In genomic region chr13:41709475-41710227, GRCm38 (mm10) we compare ENCODE assay signal across 9 mouse cellular contexts.
DNase-seq lines count a peak whose midpoint lies in the region; ATAC-seq lines count a peak whose summit lies in the region.
"Had no signal": no experiment of that assay in that cellular context is flagged by ENCODE, and none has a peak within 500 bp of the region (broad histone marks: within the 10 kb centered on the region; RNA-seq: fewer than 3 reads in every experiment).

No protein-coding gene starts in this region.

- no peaks in the 10 kb centered on the region for H3K27me3 ChIP-seq in hindbrain, embryonic 13.5 days

- H3K9me3 ChIP-seq in hindbrain, embryonic 13.5 days = no peaks in the 10 kb centered on the region

- H3K4me2 ChIP-seq in hindbrain, embryonic 13.5 days = 0 out of 2 replicates have a peak overlapping the region, but pooled peaks have one; percentile 15

- H3K4me1 ChIP-seq in hindbrain, embryonic 13.5 days (replicated peaks) = no peaks in the 10 kb centered on the region

- H3K27ac ChIP-seq in hindbrain, embryonic 13.5 days = no peak overlapping the region
- H3K27ac ChIP-seq: macrophage had no signal

- no peak overlapping the region for H3K4me3 ChIP-seq in hindbrain, embryonic 13.5 days

- ATAC-seq in hindbrain, embryonic 13.5 days (ENCODE audit: low FRiP score) = peak; percentile 52; the same call in 1 of the 2 replicates

- peak; percentile 34 for DNase-seq in MEL-GATA-1-ER (ENCODE audit: extremely low read depth, low read depth)
- DNase-seq in cerebellum, adult 11 months = peak; percentile 59
- peak; percentile 88 for DNase-seq in forelimb bud, embryonic 11.5 days (ENCODE audit: low read depth, low spot score)
- DNase-seq in layer of hippocampus, adult 9-11 months = peak; percentile 80
- peak; percentile 84 for DNase-seq in lung, postnatal 25 days (ENCODE audit: low spot score)
- DNase-seq in right cerebral cortex, adult 18-20 months = peak; percentile 89
- DNase-seq in urinary bladder, adult 18-20 months (ENCODE audit: low spot score in 2 of 2) = peak; percentile 75 to 77

- H3K36me3 ChIP-seq in hindbrain, embryonic 13.5 days = no peaks in the 10 kb centered on the region

- no peak overlapping the region for H3K9ac ChIP-seq in hindbrain, embryonic 13.5 days

- 34% methylated on average over 24 of the region's 24 CpGs for WGBS in hindbrain, embryonic 13.5 days

Comparison
In these comparisons a context has a peak if more than half of its experiments do, and no peak if none do; other contexts are left out.
1. DNase-seq: peak in every context shown above with its lines; median percentile 89 in right cerebral cortex, adult 18-20 months; 88 in forelimb bud, embryonic 11.5 days; 84 in lung, postnatal 25 days; 80 in layer of hippocampus, adult 9-11 months; 76 in urinary bladder, adult 18-20 months; 59 in cerebellum, adult 11 months; 34 in MEL-GATA-1-ER.